Mouse (Mus musculus) Patski (cell line): ENCODE measurements at regions not wholly inside any gene's neighbourhood (a gene's known extent, or its start where the extent isn't known, plus 50 kb on each side); places are given as distances from the start of the nearest gene placed in this dataset.

Source experiments
- ATAC-seq: fragments of 100-300 bp; one replicate; pipeline ENCODE4 v1.8.0; 2021
- CTCF ChIA-PET: fragments of 350-600 bp; sonication (Branson Sonifier 250); formaldehyde crosslinking; loops from one replicate; lab custom pipeline; 2022; ENCODE audit warnings: inconsistent platforms; lab: Charles Lee
- POLR2A ChIA-PET: fragments of 350-600 bp; sonication (Branson Sonifier 250); formaldehyde crosslinking; loops from one replicate; lab custom pipeline; 2022; ENCODE audit warnings: antibody characterized with exemption, inconsistent platforms; lab: Charles Lee
- DNase-seq: peaks from one replicate; pipeline ENCODE4 v3.0.0-alpha.2; 2011; ENCODE audit warnings: low read depth, low spot score
- H3K27me3 ChIP-seq: fragments of 371-371 bp; one replicate; pipeline ENCODE4 v1.5.1; 2021
- CTCF ChIP-seq: fragments of 100-300 bp; IDR thresholded peaks from one replicate; pipeline ENCODE4 v1.5.1; 2021
- in situ Hi-C: fragments of 300-500 bp; cut with MboI; formaldehyde crosslinking; loops from 3 replicates; pipeline ENCODE4 v1.11.1; 2018; ENCODE audit warnings: low pct_unique_long_range_greater_than_20kb, mixed read lengths

- ChIA-PET POLR2A (no interaction called here), CTCF (no interaction called here)
- no peak for TF ChIP-seq CTCF
- no peak for ATAC-seq
- H3K27me3 ChIP-seq: peaks cover 23% of the 10 kb centered on the region
- in situ Hi-C loops: no loop called here
- DNase-seq: no peak
Observed at GRCm38 (mm10) chrX:11158416-11158815, 140.6 kb upstream of the H2al1a start.

- no peak for TF ChIP-seq CTCF
- ChIA-PET CTCF (no interaction called here), POLR2A (no interaction called here)
- peaks cover 29% of the 10 kb centered on the region for H3K27me3 ChIP-seq
- ATAC-seq (no peak), DNase-seq (no peak)
- in situ Hi-C loops: no loop called here
Observed at GRCm38 (mm10) chrX:11170416-11170815, 128.6 kb upstream of the H2al1a start.

- ChIA-PET CTCF (interaction anchor here (0.6 to 1.5 kb wide), 3 partner anchors 15 to 164 kb away, joined by 3 to 4 read pairs (median 3); no protein-coding TSS in a partner anchor), POLR2A (interaction anchor here (0.7 kb wide), 1 partner anchor 76 kb away, joined by 9 read pairs; no protein-coding TSS in a partner anchor)
- DNase-seq (no peak), ATAC-seq (no peak)
- in situ Hi-C loops: no loop called here
- peaks cover 3% of the 10 kb centered on the region for H3K27me3 ChIP-seq
- TF ChIP-seq CTCF: no peak
Observed at GRCm38 (mm10) chrX:11180194-11180816, 118.8 kb upstream of the H2al1a start.

GRCm38 (mm10) chrX:11181855-11182254 is 117.2 kb upstream of the H2al1a start:
- no peak for DNase-seq
- in situ Hi-C loops: no loop called here
- no peak for ATAC-seq
- ChIA-PET CTCF (interaction anchor here (1.2 to 1.5 kb wide), 2 partner anchors 8 to 16 kb away, joined by 3 to 4 read pairs; no protein-coding TSS in a partner anchor), POLR2A (no interaction called here)
- no peak for TF ChIP-seq CTCF
- H3K27me3 ChIP-seq: no peaks in the 10 kb centered on the region

GRCm38 (mm10) chrX:11190851-11191250 is 108.2 kb upstream of the H2al1a start:
- POLR2A ChIA-PET: no interaction called here
- ATAC-seq (no peak), DNase-seq (no peak)
- peaks cover 7% of the 10 kb centered on the region for H3K27me3 ChIP-seq
- CTCF ChIA-PET: no interaction called here
- in situ Hi-C loops: no loop called here
- TF ChIP-seq CTCF: no peak

- in situ Hi-C loops: no loop called here
- ChIA-PET CTCF (interaction anchor here (0.8 to 1.7 kb wide), 2 partner anchors 9 to 11 kb away, joined by 3 to 5 read pairs; no protein-coding TSS in a partner anchor), POLR2A (no interaction called here)
- no peak for DNase-seq
- no peak for ATAC-seq
- peaks cover 28% of the 10 kb centered on the region for H3K27me3 ChIP-seq
- TF ChIP-seq CTCF: no peak
Observed at GRCm38 (mm10) chrX:11204135-11204534, 94.9 kb upstream of the H2al1a start.

- ChIA-PET POLR2A (no interaction called here), CTCF (no interaction called here)
- ATAC-seq (no peak), DNase-seq (no peak)
- peaks cover 14% of the 10 kb centered on the region for H3K27me3 ChIP-seq
- in situ Hi-C loops: no loop called here
- TF ChIP-seq CTCF: no peak
Observed at GRCm38 (mm10) chrX:11209895-11210294, 89.2 kb upstream of the H2al1a start.

- no peak for ATAC-seq
- POLR2A ChIA-PET: no interaction called here
- CTCF ChIA-PET: interaction anchor here (0.8 to 2.0 kb wide), 2 partner anchors 9 to 18 kb away, joined by 3 to 5 read pairs; no protein-coding TSS in a partner anchor
- TF ChIP-seq CTCF: no peak
- no peak for DNase-seq
- in situ Hi-C loops: no loop called here
- peaks cover 6% of the 10 kb centered on the region for H3K27me3 ChIP-seq
Observed at GRCm38 (mm10) chrX:11212811-11213210, 86.2 kb upstream of the H2al1a start.

- DNase-seq (no peak), ATAC-seq (no peak)
- POLR2A ChIA-PET: interaction anchor here (0.7 kb wide), 1 partner anchor 716 kb away, joined by 3 read pairs; no protein-coding TSS in a partner anchor
- in situ Hi-C loops: no loop called here
- TF ChIP-seq CTCF: peak; percentile 49
- peaks cover 4% of the 10 kb centered on the region for H3K27me3 ChIP-seq
- CTCF ChIA-PET: interaction anchor here (0.8 to 2.0 kb wide), 2 partner anchors 8 to 17 kb away, joined by 3 to 5 read pairs; no protein-coding TSS in a partner anchor
Observed at GRCm38 (mm10) chrX:11213492-11213891, 85.6 kb upstream of the H2al1a start.

- no peak for TF ChIP-seq CTCF
- peaks cover 35% of the 10 kb centered on the region for H3K27me3 ChIP-seq
- ChIA-PET POLR2A (no interaction called here), CTCF (interaction anchor here (1.3 kb wide), 1 partner anchor 15 kb away, joined by 4 read pairs; no protein-coding TSS in a partner anchor)
- DNase-seq: no peak
- in situ Hi-C loops: no loop called here
- ATAC-seq: no peak
Observed at GRCm38 (mm10) chrX:11239066-11239465, 60.0 kb upstream of the H2al1a start.

- no peak for ATAC-seq
- H3K27me3 ChIP-seq: peaks cover 19% of the 10 kb centered on the region
- DNase-seq: no peak
- POLR2A ChIA-PET: no interaction called here
- CTCF ChIA-PET: interaction anchor here (1.0 kb wide), 1 partner anchor 12 kb away, joined by 3 read pairs; no protein-coding TSS in a partner anchor
- in situ Hi-C loops: no loop called here
- no peak for TF ChIP-seq CTCF
Observed at GRCm38 (mm10) chrX:11245576-11245975, 53.5 kb upstream of the H2al1a start.
